Mouse (Mus musculus) ES-Bruce4 (cell line): ENCODE measurements at regions not wholly inside any gene's neighbourhood (a gene's known extent, or its start where the extent isn't known, plus 50 kb on each side); places are given as distances from the start of the nearest gene placed in this dataset.
"Not testable (repeated sequence)": the region's sequence is repeated elsewhere in the genome, so short reads cannot be mapped to it uniquely, and the experiment has no call there.

Source experiments
- H3K27ac ChIP-seq: 2 replicates; pipeline ENCODE4 v1.5.1; 2012; ENCODE audit warnings: low read length, inconsistent platforms; ENCODE audit not compliant: insufficient read depth
- H3K27me3 ChIP-seq: 2 replicates; pipeline ENCODE4 v1.6.1; 2012; ENCODE audit warnings: mild to moderate bottlenecking, low read length, inconsistent platforms; ENCODE audit not compliant: control insufficient read depth, poor library complexity, insufficient read depth, severe bottlenecking
- H3K36me3 ChIP-seq: 2 replicates; pipeline ENCODE4 v1.6.1; 2012; ENCODE audit warnings: inconsistent platforms, mild to moderate bottlenecking, low read length, moderate library complexity; ENCODE audit not compliant: control insufficient read depth, poor library complexity, insufficient read depth, severe bottlenecking
- H3K4me1 ChIP-seq: one replicate; pipeline ENCODE4 v1.8.1; 2011; ENCODE audit warnings: low read length; ENCODE audit not compliant: control insufficient read depth, insufficient read depth
- H3K4me3 ChIP-seq: 2 replicates; pipeline ENCODE4 v1.5.1; 2011; ENCODE audit warnings: low read depth, mild to moderate bottlenecking, low read length
- H3K9ac ChIP-seq: 2 replicates; pipeline ENCODE4 v1.6.1; 2012; ENCODE audit warnings: low read depth, mild to moderate bottlenecking, inconsistent platforms; ENCODE audit not compliant: poor library complexity, severe bottlenecking
- H3K9me3 ChIP-seq: replicated peaks from 2 replicates; pipeline ENCODE4 v1.6.1; 2012; ENCODE audit warnings: mild to moderate bottlenecking, low read length, inconsistent platforms; ENCODE audit not compliant: control insufficient read depth, poor library complexity, insufficient read depth, severe bottlenecking
- CTCF ChIP-seq: IDR thresholded peaks from one replicate; pipeline ENCODE4 v1.8.1; 2011; ENCODE audit warnings: low read depth, low read length
- EP300 ChIP-seq: IDR thresholded peaks from 2 replicates; pipeline ENCODE4 v1.6.1; 2011; ENCODE audit warnings: low read depth, low read length; ENCODE audit not compliant: insufficient read depth
- POLR2A ChIP-seq: IDR thresholded peaks from one replicate; pipeline ENCODE4 v1.8.1; 2011; ENCODE audit warnings: low read length; ENCODE audit not compliant: insufficient read depth

DNA sequence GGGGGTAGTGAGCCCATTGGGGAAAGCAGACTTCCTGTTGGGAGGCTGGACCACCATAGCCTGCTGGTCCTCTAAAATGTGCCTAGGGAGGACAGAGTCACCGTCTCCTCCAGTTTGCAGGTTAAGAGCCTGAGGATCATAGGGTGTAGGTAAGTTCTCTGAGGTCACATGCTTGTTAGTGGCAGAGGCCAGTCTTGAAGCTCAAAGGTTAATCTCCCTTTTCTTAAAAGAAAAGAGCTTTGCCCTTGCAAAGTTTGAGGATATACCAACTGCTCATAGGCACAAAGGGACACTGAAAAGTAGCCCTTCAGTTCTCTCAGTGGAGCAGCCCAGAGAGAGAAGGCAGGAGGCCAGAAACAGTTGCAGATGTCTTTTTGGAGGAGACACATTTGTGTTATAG, 116.7 kb downstream of the Dmrta2 start:
- Histone ChIP-seq H3K9ac (no peak overlapping the region), H3K9me3 (no peaks in the 10 kb centered on the region), H3K27me3 (no peaks in the 10 kb centered on the region), H3K4me1 (no peaks in the 10 kb centered on the region), H3K27ac (no peak overlapping the region), H3K4me3 (no peak overlapping the region), H3K36me3 (no peaks in the 10 kb centered on the region)
- TF ChIP-seq CTCF (no peak), EP300 (no peak), POLR2A (no peak)

DNA sequence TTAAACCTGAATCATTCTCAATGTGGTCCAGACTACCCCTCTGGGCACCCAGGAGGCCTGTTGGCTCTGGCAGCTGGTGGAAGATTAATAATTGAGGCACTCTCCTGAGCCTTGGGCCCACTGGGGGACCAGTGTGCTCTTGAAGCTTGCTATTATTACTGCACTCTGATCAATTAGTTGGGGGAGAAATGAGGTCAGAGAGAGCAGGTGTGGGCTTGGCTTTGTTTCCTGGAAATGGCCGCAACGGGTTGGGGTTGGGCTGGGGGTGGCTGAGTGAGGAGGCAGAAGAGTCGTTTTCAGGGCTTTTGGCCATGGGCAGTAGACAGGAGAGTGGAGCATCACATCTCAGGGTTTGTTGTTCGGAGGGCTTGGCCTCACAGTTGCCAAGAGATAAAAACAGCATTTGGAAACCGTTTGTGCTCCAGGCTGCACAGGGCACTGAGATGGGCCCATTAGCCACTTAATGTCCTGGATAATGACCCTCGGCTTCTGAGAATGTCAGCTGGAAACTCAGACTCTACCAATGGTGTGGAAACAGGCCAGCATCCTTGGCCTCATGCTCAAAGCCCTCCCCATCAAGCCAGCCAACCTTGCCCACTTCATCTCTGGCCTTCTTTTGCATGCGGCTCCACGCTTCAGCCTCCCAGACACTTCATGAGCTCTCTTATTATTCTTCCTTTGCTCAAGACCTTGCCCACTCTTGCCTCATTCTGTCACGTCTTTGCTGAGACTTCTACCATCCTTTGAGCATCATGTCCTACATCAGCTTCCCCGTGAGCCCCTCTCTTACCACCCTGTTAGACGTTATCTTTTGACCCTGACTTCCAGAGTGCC, 118.1 kb downstream of the Dmrta2 start:
- no peaks in the 10 kb centered on the region for H3K9me3 ChIP-seq
- no peak for TF ChIP-seq EP300
- no peak for TF ChIP-seq CTCF
- no peak for TF ChIP-seq POLR2A
- H3K4me3 ChIP-seq: no peak overlapping the region
- no peaks in the 10 kb centered on the region for H3K4me1 ChIP-seq
- no peak overlapping the region for H3K9ac ChIP-seq
- no peaks in the 10 kb centered on the region for H3K27me3 ChIP-seq
- no peak overlapping the region for H3K27ac ChIP-seq
- no peaks in the 10 kb centered on the region for H3K36me3 ChIP-seq

DNA sequence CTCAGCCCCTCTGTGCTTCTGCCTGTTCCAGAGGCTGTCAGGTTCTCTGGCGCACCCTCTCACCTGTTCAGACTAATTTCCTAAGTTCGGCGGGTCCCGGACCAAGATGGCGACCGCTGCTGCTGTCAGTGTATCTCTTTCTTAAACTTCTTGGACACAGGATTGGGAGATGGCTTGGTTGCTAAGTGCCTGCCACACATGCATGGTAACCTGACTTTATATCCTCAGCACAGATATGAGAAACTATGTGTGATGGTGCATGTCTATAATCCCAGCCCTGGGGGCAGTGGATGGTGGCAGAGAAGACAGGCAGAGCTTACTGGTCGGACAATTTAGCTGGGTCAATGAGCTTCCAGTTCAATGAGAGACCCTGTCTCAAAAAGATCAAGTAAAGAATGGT, 126.3 kb downstream of the Dmrta2 start:
- not testable (repeated sequence) for H3K36me3 ChIP-seq, H3K9ac ChIP-seq, H3K4me3 ChIP-seq, H3K4me1 ChIP-seq, H3K27me3 ChIP-seq, H3K9me3 ChIP-seq, H3K27ac ChIP-seq

DNA sequence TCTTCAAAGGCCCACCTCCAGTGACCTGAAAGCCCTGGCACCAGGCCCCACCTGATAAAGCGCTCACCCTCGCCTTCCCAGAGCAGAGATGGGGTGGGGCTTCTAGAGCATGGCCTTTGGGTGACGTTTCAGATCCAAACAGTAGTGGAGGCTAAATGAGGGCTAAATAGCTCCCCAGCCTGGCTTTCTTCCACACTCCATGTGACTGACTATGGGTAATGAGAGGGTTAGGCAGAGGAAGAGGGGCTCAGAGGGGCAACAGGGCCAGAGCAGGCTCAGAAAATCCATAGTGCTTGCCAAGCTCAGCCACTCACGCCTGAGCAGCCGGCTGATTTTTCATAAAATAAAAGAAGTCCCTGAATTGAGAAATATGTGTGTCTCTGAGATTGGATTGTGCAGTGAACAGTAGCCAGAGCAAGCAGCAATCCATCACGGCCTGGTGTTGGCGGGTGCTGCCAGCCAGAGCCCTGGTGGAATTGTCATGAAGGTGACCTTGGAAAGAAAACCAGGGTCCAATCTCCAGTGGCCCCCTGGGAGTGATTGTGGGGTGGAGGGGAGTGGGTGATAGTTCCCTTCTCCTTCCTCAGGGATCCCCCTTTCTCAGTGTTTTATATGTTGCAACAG, 128.9 kb downstream of the Dmrta2 start:
- Histone ChIP-seq H3K4me1 (no peaks in the 10 kb centered on the region), H3K27ac (no peak overlapping the region), H3K36me3 (no peaks in the 10 kb centered on the region), H3K9me3 (no peaks in the 10 kb centered on the region), H3K4me3 (no peak overlapping the region), H3K9ac (no peak overlapping the region), H3K27me3 (no peaks in the 10 kb centered on the region)
- no peak for TF ChIP-seq POLR2A
- TF ChIP-seq EP300: no peak
- TF ChIP-seq CTCF: no peak

- no peaks in the 10 kb centered on the region for H3K4me1 ChIP-seq
- no peaks in the 10 kb centered on the region for H3K36me3 ChIP-seq
- H3K9ac ChIP-seq: no peak overlapping the region
- TF ChIP-seq CTCF (no peak), POLR2A (no peak), EP300 (no peak)
- H3K4me3 ChIP-seq: no peak overlapping the region
- no peaks in the 10 kb centered on the region for H3K9me3 ChIP-seq
- H3K27me3 ChIP-seq: no peaks in the 10 kb centered on the region
- no peak overlapping the region for H3K27ac ChIP-seq
Measured at GRCm38 (mm10) chr4:110119438-110119837, 141.6 kb downstream of the Dmrta2 start.

DNA sequence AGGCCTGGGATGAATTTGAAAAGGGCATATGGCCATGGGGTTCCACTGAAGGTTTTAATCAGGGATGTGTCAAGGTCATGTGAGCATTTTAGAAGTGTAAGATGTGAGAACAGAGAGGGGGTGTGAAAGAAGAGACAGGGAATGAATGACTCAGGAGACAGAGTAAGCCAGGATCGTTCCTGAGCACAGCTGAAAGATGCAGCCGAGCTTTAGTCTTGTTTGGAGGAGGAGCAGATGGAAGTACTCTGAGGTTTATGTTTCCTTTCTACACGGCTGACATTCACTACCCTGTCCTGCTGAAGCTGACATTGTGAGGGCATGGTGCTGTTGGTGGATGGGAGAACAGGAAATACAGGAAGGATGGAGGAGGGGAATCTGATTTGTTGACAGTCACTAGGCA, 142.0 kb downstream of the Dmrta2 start:
- Histone ChIP-seq H3K36me3 (no peaks in the 10 kb centered on the region), H3K27ac (no peak overlapping the region), H3K27me3 (no peaks in the 10 kb centered on the region), H3K4me1 (no peaks in the 10 kb centered on the region), H3K4me3 (no peak overlapping the region), H3K9ac (no peak overlapping the region), H3K9me3 (no peaks in the 10 kb centered on the region)
- TF ChIP-seq POLR2A (no peak), EP300 (no peak), CTCF (no peak)
